Mouse (Mus musculus) limb, embryonic 14.5 days (tissue): ENCODE measurements at regions not wholly inside any gene's neighbourhood (a gene's known extent, or its start where the extent isn't known, plus 50 kb on each side); places are given as distances from the start of the nearest gene placed in this dataset.

ENCODE experiments used
- ATAC-seq: fragments of 200-750 bp; cut with Nextera tagmentation; 2 replicates; pipeline ENCODE4 v1.8.0; 2017; ENCODE audit warnings: low read depth, moderate number of reproducible peaks, moderate TSS enrichment; ENCODE audit not compliant: low FRiP score
- DNase-seq: peaks from one replicate; pipeline ENCODE4 v3.0.0-alpha.2; 2015; ENCODE audit warnings: low spot score
- H3K27ac ChIP-seq: fragments of 300-500 bp; sonication (generic); replicated peaks from 2 replicates; pipeline ENCODE4 v1.5.1; 2014; ENCODE audit warnings: low read depth, mild to moderate bottlenecking, low read length, moderate library complexity, mixed read lengths
- H3K27me3 ChIP-seq: fragments of 300-500 bp; sonication (generic); 2 replicates; pipeline ENCODE4 v1.6.1; 2014; ENCODE audit warnings: low read length, mixed read lengths; ENCODE audit not compliant: control insufficient read depth, insufficient read depth
- H3K36me3 ChIP-seq: fragments of 300-500 bp; sonication (generic); 2 replicates; pipeline ENCODE4 v1.6.1; 2014; ENCODE audit warnings: mild to moderate bottlenecking, low read length, moderate library complexity, mixed read lengths; ENCODE audit not compliant: control insufficient read depth, insufficient read depth
- H3K4me1 ChIP-seq: fragments of 300-500 bp; sonication (generic); 2 replicates; pipeline ENCODE4 v1.6.1; 2014; ENCODE audit warnings: antibody characterized with exemption, low read length, mixed read lengths; ENCODE audit not compliant: control insufficient read depth, insufficient read depth
- H3K4me2 ChIP-seq: fragments of 300-500 bp; sonication (generic); replicated peaks from 2 replicates; pipeline ENCODE4 v1.6.1; 2014; ENCODE audit warnings: low read depth, mild to moderate bottlenecking, low read length, moderate library complexity; ENCODE audit not compliant: severe bottlenecking
- H3K4me3 ChIP-seq: fragments of 300-500 bp; sonication (generic); replicated peaks from 2 replicates; pipeline ENCODE4 v1.5.1; 2014; ENCODE audit warnings: low read length
- H3K9ac ChIP-seq: fragments of 300-500 bp; sonication (generic); 2 replicates; pipeline ENCODE4 v1.6.1; 2014; ENCODE audit warnings: mild to moderate bottlenecking, low read depth, low read length, moderate library complexity; ENCODE audit not compliant: severe bottlenecking
- H3K9me3 ChIP-seq: fragments of 300-500 bp; sonication (generic); 2 replicates; pipeline ENCODE4 v1.6.1; 2016; ENCODE audit warnings: low read length; ENCODE audit not compliant: control insufficient read depth
- POLR2A ChIP-seq: fragments of 200-500 bp; IDR thresholded peaks from 2 replicates; pipeline ENCODE4 v1.8.0; 2012; ENCODE audit warnings: inconsistent platforms, mild to moderate bottlenecking, moderate library complexity, borderline replicate concordance; ENCODE audit not compliant: insufficient read depth, insufficient read length; ENCODE audit errors: extremely low read depth
- WGBS: fragments of 180-500 bp; shearing (Covaris S2); extraction: QIAGEN DNeasy Blood & Tissue Kit; methylation state at CpG from one replicate; pipeline ENCODE4 v1.1.7; 2014; 5-methylcytosine and 5-hydroxymethylcytosine counted together

DNA sequence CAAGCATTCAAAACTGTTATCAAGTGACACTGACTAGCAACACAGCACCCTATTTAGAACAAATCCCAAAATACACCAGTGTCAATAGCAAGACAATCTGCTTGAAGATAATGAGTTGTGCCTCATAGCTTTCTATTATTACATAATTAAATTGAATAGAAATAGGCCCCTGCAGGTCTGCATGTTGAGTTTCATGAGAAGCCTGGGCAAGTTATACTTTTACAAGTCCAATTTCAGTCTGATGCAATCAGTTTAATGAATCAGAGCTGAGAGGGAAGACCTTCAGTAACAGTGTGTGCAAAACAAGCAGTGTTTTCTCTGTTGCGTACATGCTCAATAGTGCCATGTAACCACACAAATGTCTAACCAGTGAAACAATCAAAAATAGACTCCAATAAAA lies 498.5 kb downstream of the Nfib start:
- no peak overlapping the region for H3K27ac ChIP-seq
- no peak overlapping the region for H3K4me2 ChIP-seq
- no peak overlapping the region for H3K9ac ChIP-seq
- H3K36me3 ChIP-seq: no peaks in the 10 kb centered on the region
- DNase-seq (no peak), ATAC-seq (no peak)
- H3K4me1 ChIP-seq: no peaks in the 10 kb centered on the region
- no peak for TF ChIP-seq POLR2A
- WGBS: 95% methylated on average over 1 of the region's 1 CpGs
- H3K4me3 ChIP-seq: no peak overlapping the region
- H3K27me3 ChIP-seq: no peaks in the 10 kb centered on the region
- H3K9me3 ChIP-seq: no peaks in the 10 kb centered on the region

DNA sequence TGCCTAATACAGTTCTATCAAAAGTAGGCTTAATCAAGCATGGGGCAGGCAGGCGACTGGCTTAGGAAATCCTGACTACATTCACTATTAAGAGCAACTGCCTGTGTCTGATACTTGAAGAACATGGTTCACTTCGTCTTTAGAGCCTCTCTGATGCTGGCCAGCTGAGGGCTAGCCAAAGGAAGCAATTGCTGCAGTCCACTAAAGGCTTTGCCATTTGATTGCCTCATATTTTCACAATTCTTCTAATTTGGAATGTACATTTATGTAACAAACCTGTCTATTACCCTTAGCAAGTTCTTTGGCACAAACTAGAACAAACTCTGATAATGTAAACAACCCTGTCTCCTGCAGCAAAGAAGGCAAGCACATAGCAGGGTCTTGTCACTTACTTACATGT lies 505.2 kb downstream of the Nfib start:
- no peaks in the 10 kb centered on the region for H3K36me3 ChIP-seq
- TF ChIP-seq POLR2A: no peak
- no peak overlapping the region for H3K27ac ChIP-seq
- no peak overlapping the region for H3K9ac ChIP-seq
- no peak overlapping the region for H3K4me2 ChIP-seq
- H3K4me1 ChIP-seq: peaks cover 20% of the 10 kb centered on the region
- WGBS: 77% methylated on average over 2 of the region's 2 CpGs
- H3K9me3 ChIP-seq: no peaks in the 10 kb centered on the region
- DNase-seq (no peak), ATAC-seq (no peak)
- H3K4me3 ChIP-seq: no peak overlapping the region
- H3K27me3 ChIP-seq: no peaks in the 10 kb centered on the region

GRCm38 (mm10) chr4:82199118-82199517 lies 506.4 kb downstream of the Nfib start:
- Histone ChIP-seq H3K27me3 (no peaks in the 10 kb centered on the region), H3K4me1 (peaks cover 24% of the 10 kb centered on the region), H3K9ac (no peak overlapping the region), H3K4me3 (no peak overlapping the region), H3K36me3 (no peaks in the 10 kb centered on the region), H3K9me3 (no peaks in the 10 kb centered on the region), H3K4me2 (no peak overlapping the region), H3K27ac (no peak overlapping the region)
- ATAC-seq (no peak), DNase-seq (no peak)
- TF ChIP-seq POLR2A: no peak

- Histone ChIP-seq H3K27ac (peak overlapping the region; percentile 67), H3K9ac (no peak overlapping the region), H3K9me3 (no peaks in the 10 kb centered on the region), H3K4me2 (no peak overlapping the region), H3K4me1 (peaks cover 26% of the 10 kb centered on the region), H3K27me3 (no peaks in the 10 kb centered on the region), H3K4me3 (no peak overlapping the region), H3K36me3 (no peaks in the 10 kb centered on the region)
- ATAC-seq (0 out of 2 replicates have a peak, but pooled peaks have one; percentile 41), DNase-seq (no peak)
- 52% methylated on average over 6 of the region's 6 CpGs for WGBS
- no peak for TF ChIP-seq POLR2A
Measured at GRCm38 (mm10) chr4:82197611-82198010, 507.9 kb downstream of the Nfib start.

DNA sequence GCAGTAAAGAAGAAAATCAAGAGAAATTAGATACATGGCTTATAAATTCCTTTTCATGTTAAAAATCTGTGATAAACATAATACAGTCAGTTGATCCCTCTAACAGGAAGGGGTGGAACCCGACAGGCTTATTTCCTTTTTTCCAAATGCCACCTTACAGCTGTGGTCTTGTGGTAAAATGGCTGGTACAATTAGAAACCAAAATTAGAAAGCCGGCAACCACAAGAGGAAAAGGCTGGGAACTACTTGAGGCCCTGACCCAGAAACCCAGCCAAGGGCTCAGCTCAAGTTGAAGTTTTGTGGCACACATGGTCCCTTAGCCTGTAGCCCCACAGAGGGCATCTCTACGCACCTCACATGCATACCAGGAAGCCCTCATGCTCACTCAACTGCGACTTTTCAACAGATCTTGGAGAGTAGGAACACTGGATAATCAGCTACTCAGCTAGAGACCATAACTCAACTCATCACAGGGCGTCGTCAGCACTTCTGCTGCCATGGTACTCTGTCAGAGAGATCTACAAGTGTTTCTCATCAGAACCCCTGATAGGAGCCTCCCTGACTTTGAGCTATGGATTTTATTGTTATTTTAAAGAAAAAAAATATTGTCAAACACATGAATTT lies 509.4 kb downstream of the Nfib start:
- DNase-seq: peak; percentile 82

GRCm38 (mm10) chr4:82193905-82194304 lies 511.6 kb downstream of the Nfib start:
- Histone ChIP-seq H3K9me3 (no peaks in the 10 kb centered on the region), H3K4me2 (no peak overlapping the region), H3K4me3 (no peak overlapping the region), H3K36me3 (no peaks in the 10 kb centered on the region), H3K27me3 (no peaks in the 10 kb centered on the region), H3K4me1 (peaks cover 26% of the 10 kb centered on the region), H3K27ac (0 out of 2 replicates have a peak overlapping the region, but pooled peaks have one; percentile 44), H3K9ac (no peak overlapping the region)
- TF ChIP-seq POLR2A: no peak
- 53% methylated on average over 5 of the region's 5 CpGs for WGBS
- DNase-seq: peak; percentile 53
- ATAC-seq: no peak

More for the DNA sequence above, 509.4 kb downstream of the Nfib start:
- H3K27ac ChIP-seq: peak overlapping the region; percentile 11; the same call in 1 of the 2 replicates
- no peaks in the 10 kb centered on the region for H3K36me3 ChIP-seq
- WGBS: 40% methylated on average over 6 of the region's 6 CpGs
- H3K4me3 ChIP-seq: no peak overlapping the region
- ATAC-seq: no peak
- H3K4me2 ChIP-seq: no peak overlapping the region
- H3K9me3 ChIP-seq: no peaks in the 10 kb centered on the region
- no peak for TF ChIP-seq POLR2A
- H3K4me1 ChIP-seq: peaks cover 26% of the 10 kb centered on the region
- H3K27me3 ChIP-seq: no peaks in the 10 kb centered on the region
- no peak overlapping the region for H3K9ac ChIP-seq
